Mouse (Mus musculus) granulocyte monocyte progenitor cell, adult 5-6 weeks (primary cell): ENCODE measurements around the gene Krt15. TPM values are rescaled to one million over a fixed set of nuclear protein-coding genes. Genes with fewer than 3 reads are reported as not detected.

Source experiments
- ATAC-seq: replicated peaks from 2 replicates; pipeline ENCODE4 v1.8.0; 2016; ENCODE audit warnings: mild to moderate bottlenecking, moderate TSS enrichment, inconsistent platforms; ENCODE audit not compliant: poor library complexity, severe bottlenecking
- total RNA-seq, 2 experiments: library from RNA; stranded (forward) in 1 of 2; stranded (reverse) in 1 of 2; fragments of 200-712, 200-1000 nt in 1 of 2; fragments of >200 nt in 1 of 2; fragmentation: Nextera tagmentation in 1 of 2; gene quantifications; 2 replicates each; pipeline ENCODE4 v1.2.3; 2014 to 2017

Gene Krt15
- total RNA-seq (2014; fragmentation: Nextera tagmentation), result not detected in 2 replicates
- total RNA-seq (2017), result not detected in 2 replicates

GRCm38 (mm10) chr11:100135731-100136130 lies at the start of gene Krt15:
Gene Krt15 (minus strand): TSS chr11:100135928.
- no peak for ATAC-seq

- ATAC-seq, result no peak
Observed at GRCm38 (mm10) chr11:100181725-100182124, 46.0 kb upstream of the Krt15 start.

- no peak for ATAC-seq
Observed at GRCm38 (mm10) chr11:100179260-100179659, 43.5 kb upstream of the Krt15 start.

GRCm38 (mm10) chr11:100178307-100178706 lies 42.6 kb upstream of the Krt15 start:
- no peak for ATAC-seq

GRCm38 (mm10) chr11:100176791-100177190 lies 41.1 kb upstream of the Krt15 start:
- ATAC-seq, result no peak

GRCm38 (mm10) chr11:100168765-100169762 lies 33.3 kb upstream of the Krt15 start:
- peak; percentile 66 for ATAC-seq

GRCm38 (mm10) chr11:100168071-100168470 lies 32.3 kb upstream of the Krt15 start:
- ATAC-seq, result no peak

GRCm38 (mm10) chr11:100164392-100164791 lies 28.7 kb upstream of the Krt15 start:
- ATAC-seq, result no peak

- no peak for ATAC-seq
Observed at GRCm38 (mm10) chr11:100157908-100158477, 22.3 kb upstream of the Krt15 start.

- no peak for ATAC-seq
Observed at GRCm38 (mm10) chr11:100157331-100157730, 21.6 kb upstream of the Krt15 start.

GRCm38 (mm10) chr11:100155497-100156255 lies 19.9 kb upstream of the Krt15 start:
- no peak for ATAC-seq

GRCm38 (mm10) chr11:100148615-100149330 lies 13.0 kb upstream of the Krt15 start, which contains the start of gene Krt19:
Gene Krt19 (minus strand): TSS chr11:100148665.
- ATAC-seq, result no peak

GRCm38 (mm10) chr11:100147566-100148353 lies 12.0 kb upstream of the Krt15 start:
- ATAC-seq, result no peak

GRCm38 (mm10) chr11:100145858-100146560 lies 10.3 kb upstream of the Krt15 start:
- no peak for ATAC-seq

- ATAC-seq, result no peak
Observed at GRCm38 (mm10) chr11:100145104-100145503, 9.4 kb upstream of the Krt15 start.

GRCm38 (mm10) chr11:100140966-100141365 lies 5.2 kb upstream of the Krt15 start:
- no peak for ATAC-seq

GRCm38 (mm10) chr11:100139391-100139790 lies 3.7 kb upstream of the Krt15 start:
- ATAC-seq, result no peak

- ATAC-seq, result no peak
Observed at GRCm38 (mm10) chr11:100138809-100139208, 3.1 kb upstream of the Krt15 start.

GRCm38 (mm10) chr11:100137693-100138092 lies 2.0 kb upstream of the Krt15 start:
- ATAC-seq, result no peak
